Mouse (Mus musculus) hindbrain, embryonic 16.5 days (tissue): ENCODE measurements around the gene Il11ra1. TPM values are rescaled to one million over a fixed set of nuclear protein-coding genes. Genes with fewer than 3 reads are reported as not detected.
"Not testable (repeated sequence)": the region's sequence is repeated elsewhere in the genome, so short reads cannot be mapped to it uniquely, and the experiment has no call there.

Source experiments
- ATAC-seq: fragments of 200-750 bp; cut with Nextera tagmentation; 2 replicates; pipeline ENCODE4 v1.8.0; 2017; ENCODE audit warnings: moderate TSS enrichment, moderate library complexity
- H3K27ac ChIP-seq: fragments of 300-500 bp; sonication (generic); 2 replicates; pipeline ENCODE4 v1.5.1; 2014; ENCODE audit warnings: low read depth, mild to moderate bottlenecking, control low read depth, low read length, moderate library complexity
- H3K27me3 ChIP-seq: fragments of 300-500 bp; sonication (generic); replicated peaks from 2 replicates; pipeline ENCODE4 v1.6.1; 2014; ENCODE audit warnings: low read length; ENCODE audit not compliant: control insufficient read depth, insufficient read depth
- H3K36me3 ChIP-seq: fragments of 300-500 bp; sonication (generic); 2 replicates; pipeline ENCODE4 v1.6.1; 2014; ENCODE audit warnings: mild to moderate bottlenecking, low read length, moderate library complexity, mixed read lengths; ENCODE audit not compliant: control insufficient read depth, insufficient read depth
- H3K4me1 ChIP-seq: fragments of 300-500 bp; sonication (generic); 2 replicates; pipeline ENCODE4 v1.6.1; 2014; ENCODE audit warnings: low read depth, low read length; ENCODE audit not compliant: control insufficient read depth, insufficient read depth
- H3K4me2 ChIP-seq: fragments of 300-500 bp; sonication (generic); 2 replicates; pipeline ENCODE4 v1.6.1; 2014; ENCODE audit warnings: mild to moderate bottlenecking, low read length, control low read depth, moderate library complexity
- H3K4me3 ChIP-seq: fragments of 300-500 bp; sonication (generic); 2 replicates; pipeline ENCODE4 v1.5.1; 2014; ENCODE audit warnings: mild to moderate bottlenecking, low read length, control low read depth, moderate library complexity
- H3K9ac ChIP-seq: fragments of 300-500 bp; sonication (generic); 2 replicates; pipeline ENCODE4 v1.6.1; 2014; ENCODE audit warnings: low read depth, mild to moderate bottlenecking, control low read depth, low read length, moderate library complexity
- H3K9me3 ChIP-seq: fragments of 300-500 bp; sonication (generic); 2 replicates; pipeline ENCODE4 v1.6.1; 2014; ENCODE audit warnings: mild to moderate bottlenecking, low read length, moderate library complexity; ENCODE audit not compliant: control insufficient read depth
- WGBS: fragments of 180-500 bp; shearing (Covaris S2); extraction: QIAGEN DNeasy Blood & Tissue Kit; methylation state at CpG from one replicate; pipeline ENCODE4 v1.1.7; 2014; 5-methylcytosine and 5-hydroxymethylcytosine counted together
- polyA plus RNA-seq: library from polyadenylated mRNA; unstranded; fragments of >200 nt; fragmentation: Nextera tagmentation; extraction: Ambion mirVana; gene quantifications from 2 replicates; pipeline ENCODE4 v1.2.1, GENCODE M21; 2015

Gene Il11ra1
- polyA plus RNA-seq = 46.4 and 46.6 TPM in 2 replicates

GRCm38 (mm10) chr4:41699783-41700182 is at the start of gene Il11ra1:
TSS of gene Il11ra1 (plus strand) at chr4:41699989.
- H3K4me2 ChIP-seq, H3K27me3 ChIP-seq, H3K4me1 ChIP-seq, H3K36me3 ChIP-seq, H3K9ac ChIP-seq, H3K27ac ChIP-seq, ATAC-seq, H3K9me3 ChIP-seq, H3K4me3 ChIP-seq: not testable (repeated sequence)
- 85% methylated on average over 9 of the region's 10 CpGs for WGBS

GRCm38 (mm10) chr4:41653296-41653695 is 46.5 kb upstream of the Il11ra1 start:
- H3K27ac ChIP-seq = no peak overlapping the region
- H3K4me3 ChIP-seq = no peak overlapping the region
- ATAC-seq = peak; percentile 46
- no peaks in the 10 kb centered on the region for H3K9me3 ChIP-seq
- no peak overlapping the region for H3K9ac ChIP-seq
- no peaks in the 10 kb centered on the region for H3K27me3 ChIP-seq
- no peaks in the 10 kb centered on the region for H3K36me3 ChIP-seq
- WGBS = 35% methylated on average over 6 of the region's 6 CpGs
- no peaks in the 10 kb centered on the region for H3K4me1 ChIP-seq
- no peak overlapping the region for H3K4me2 ChIP-seq

GRCm38 (mm10) chr4:41653730-41654129 is 46.1 kb upstream of the Il11ra1 start:
- H3K4me3 ChIP-seq = no peak overlapping the region
- H3K9me3 ChIP-seq = no peaks in the 10 kb centered on the region
- H3K27me3 ChIP-seq = no peaks in the 10 kb centered on the region
- no peaks in the 10 kb centered on the region for H3K36me3 ChIP-seq
- no peak overlapping the region for H3K4me2 ChIP-seq
- ATAC-seq = 0 out of 2 replicates have a peak, but pooled peaks have one; percentile 3
- H3K9ac ChIP-seq = no peak overlapping the region
- H3K27ac ChIP-seq = no peak overlapping the region
- WGBS = 62% methylated on average over 6 of the region's 6 CpGs
- 0 out of 2 replicates have a peak, but pooled peaks cover under 1% of the 10 kb centered on the region for H3K4me1 ChIP-seq

- Histone ChIP-seq H3K36me3 (no peaks in the 10 kb centered on the region), H3K9me3 (no peaks in the 10 kb centered on the region), H3K9ac (no peak overlapping the region), H3K4me1 (0 out of 2 replicates have a peak, but pooled peaks cover 3% of the 10 kb centered on the region), H3K27me3 (no peaks in the 10 kb centered on the region), H3K4me2 (no peak overlapping the region), H3K27ac (no peak overlapping the region), H3K4me3 (no peak overlapping the region)
- 10% methylated on average over 7 of the region's 7 CpGs for WGBS
- peak; percentile 48 for ATAC-seq
These were observed 45.6 kb upstream of the Il11ra1 start for GRCm38 (mm10) chr4:41654217-41654616.

GRCm38 (mm10) chr4:41655525-41655924 is 44.3 kb upstream of the Il11ra1 start:
- 92% methylated on average over 2 of the region's 2 CpGs for WGBS
- H3K27me3 ChIP-seq = no peaks in the 10 kb centered on the region
- no peak overlapping the region for H3K27ac ChIP-seq
- no peak overlapping the region for H3K4me3 ChIP-seq
- H3K4me1 ChIP-seq = 0 out of 2 replicates have a peak, but pooled peaks cover 3% of the 10 kb centered on the region
- H3K36me3 ChIP-seq = no peaks in the 10 kb centered on the region
- ATAC-seq = no peak
- H3K4me2 ChIP-seq = no peak overlapping the region
- no peak overlapping the region for H3K9ac ChIP-seq
- H3K9me3 ChIP-seq = no peaks in the 10 kb centered on the region

- Histone ChIP-seq H3K27ac (no peak overlapping the region), H3K4me3 (no peak overlapping the region), H3K4me1 (peaks cover 15% of the 10 kb centered on the region), H3K36me3 (no peaks in the 10 kb centered on the region), H3K27me3 (no peaks in the 10 kb centered on the region), H3K9ac (no peak overlapping the region), H3K9me3 (no peaks in the 10 kb centered on the region), H3K4me2 (no peak overlapping the region)
- WGBS = 37% methylated on average over 13 of the region's 25 CpGs
- no peak for ATAC-seq
These were observed 41.0 kb upstream of the Il11ra1 start for GRCm38 (mm10) chr4:41658566-41659384.

- Histone ChIP-seq H3K9me3 (no peaks in the 10 kb centered on the region), H3K4me2 (no peak overlapping the region), H3K4me1 (peaks cover 16% of the 10 kb centered on the region), H3K27me3 (no peaks in the 10 kb centered on the region), H3K27ac (no peak overlapping the region), H3K9ac (no peak overlapping the region), H3K4me3 (no peak overlapping the region), H3K36me3 (no peaks in the 10 kb centered on the region)
- no peak for ATAC-seq
- 55% methylated on average over 12 of the region's 13 CpGs for WGBS
These were observed 40.2 kb upstream of the Il11ra1 start for GRCm38 (mm10) chr4:41659556-41659955.

- no peaks in the 10 kb centered on the region for H3K36me3 ChIP-seq
- peaks cover 24% of the 10 kb centered on the region for H3K4me1 ChIP-seq
- no peak overlapping the region for H3K4me3 ChIP-seq
- no peaks in the 10 kb centered on the region for H3K27me3 ChIP-seq
- H3K9ac ChIP-seq = no peak overlapping the region
- peak; percentile 6; the same call in 1 of the 2 replicates for ATAC-seq
- H3K9me3 ChIP-seq = no peaks in the 10 kb centered on the region
- no peak overlapping the region for H3K4me2 ChIP-seq
- WGBS = 19% methylated on average over 11 of the region's 11 CpGs
- no peak overlapping the region for H3K27ac ChIP-seq
These were observed 38.8 kb upstream of the Il11ra1 start for GRCm38 (mm10) chr4:41660851-41661430.

GRCm38 (mm10) chr4:41662723-41663122 is 37.1 kb upstream of the Il11ra1 start:
- WGBS = 50% methylated on average over 11 of the region's 11 CpGs
- no peak for ATAC-seq
- no peaks in the 10 kb centered on the region for H3K9me3 ChIP-seq
- peaks cover 24% of the 10 kb centered on the region for H3K4me1 ChIP-seq
- H3K27me3 ChIP-seq = no peaks in the 10 kb centered on the region
- H3K36me3 ChIP-seq = no peaks in the 10 kb centered on the region
- H3K4me3 ChIP-seq = no peak overlapping the region
- no peak overlapping the region for H3K27ac ChIP-seq
- H3K9ac ChIP-seq = no peak overlapping the region
- no peak overlapping the region for H3K4me2 ChIP-seq
